Mouse (Mus musculus): Measurements from ENCODE around the gene Cdc34b. TPM values are rescaled to one million over a fixed set of nuclear protein-coding genes. Genes with fewer than 3 reads are reported as not detected.

The Cdc34b gene
- total and polyA plus RNA-seq, 3 experiments = 0.27 TPM; not detected in 2

DNA sequence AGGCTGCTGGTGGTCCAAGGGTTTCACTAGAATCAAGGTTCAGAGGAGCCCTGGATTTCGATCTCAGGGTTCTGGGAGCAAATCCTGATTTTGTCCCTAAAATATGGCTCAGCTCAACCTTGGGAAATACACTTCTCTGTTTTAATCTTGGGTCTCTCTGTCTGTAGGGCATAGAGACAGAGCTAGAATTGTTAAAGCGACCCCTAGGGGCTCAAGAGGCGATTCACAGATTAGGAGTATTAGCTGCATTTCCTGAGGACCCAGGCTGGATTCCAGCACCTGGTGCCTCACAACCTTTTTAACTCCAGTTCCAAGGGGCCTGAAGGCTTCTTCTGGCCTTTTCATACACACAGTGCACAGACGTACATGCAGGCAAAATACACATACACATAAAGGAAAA lies 12.0 kb upstream of the Cdc34b start:
- Histone ChIP-seq H3K36me3 (replicated peaks) (no peaks in the 10 kb centered on the region), H3K27me3 (ENCODE audit: insufficient read depth, low read length) (peaks cover 4% of the 10 kb centered on the region; the same call in 1 of the 2 replicates), H3K4me1 (ENCODE audit: insufficient read depth, low read depth, low read length) (no peaks in the 10 kb centered on the region), H3K4me3 (ENCODE audit: low read depth, low read length) (no peak overlapping the region), H3K9me3 (replicated peaks) (no peaks in the 10 kb centered on the region)
- DNase-seq (ENCODE audit: low spot score) = no peak
- TF ChIP-seq CTCF (IDR thresholded peaks at IDR 0.05; ENCODE audit: low read depth, low read length) = no peak
- TF ChIP-seq GATA2 (IDR thresholded peaks at IDR 0.05; ENCODE audit: borderline replicate concordance, low read depth, low read length) = no peak
- TF ChIP-seq TAL1 (conservative IDR thresholded peaks at IDR 0.05; ENCODE audit: low read depth, low read length) = no peak
- TF ChIP-seq POLR2AphosphoS5 (IDR thresholded peaks at IDR 0.05; ENCODE audit: insufficient replicate concordance, low read depth, low read length) = no peak
- TF ChIP-seq GATA1 (IDR thresholded peaks at IDR 0.05; ENCODE audit: borderline replicate concordance, low read length) = no peak
- no peak for ATAC-seq (ENCODE audit: extremely low read depth, insufficient number of reproducible peaks, low FRiP score, poor library complexity, severe bottlenecking)

- TF ChIP-seq GATA1 (IDR thresholded peaks at IDR 0.05; ENCODE audit: borderline replicate concordance, low read length) (no peak), CTCF (IDR thresholded peaks at IDR 0.05; ENCODE audit: low read depth, low read length) (peak; percentile 69)
- Histone ChIP-seq H3K27me3 (ENCODE audit: insufficient read depth, low read length) (peaks cover 4% of the 10 kb centered on the region; the same call in 1 of the 2 replicates), H3K4me1 (ENCODE audit: insufficient read depth, low read depth, low read length) (no peaks in the 10 kb centered on the region), H3K4me3 (ENCODE audit: low read depth, low read length) (no peak overlapping the region), H3K9me3 (replicated peaks) (no peaks in the 10 kb centered on the region), H3K36me3 (replicated peaks) (no peaks in the 10 kb centered on the region)
- ATAC-seq (ENCODE audit: extremely low read depth, insufficient number of reproducible peaks, low FRiP score, poor library complexity, severe bottlenecking) (no peak), DNase-seq (ENCODE audit: low spot score) (peak; percentile 28)
Measured at GRCm38 (mm10) chr11:94730261-94730660, 11.3 kb upstream of the Cdc34b start.

- no peak overlapping the region for H3K4me3 ChIP-seq (ENCODE audit: low read depth, low read length)
- TF ChIP-seq GATA2 (IDR thresholded peaks at IDR 0.05; ENCODE audit: borderline replicate concordance, low read depth, low read length) (no peak), POLR2AphosphoS5 (IDR thresholded peaks at IDR 0.05; ENCODE audit: insufficient replicate concordance, low read depth, low read length) (no peak), CTCF (IDR thresholded peaks at IDR 0.05; ENCODE audit: low read depth, low read length) (no peak), GATA1 (IDR thresholded peaks at IDR 0.05; ENCODE audit: borderline replicate concordance, low read length) (no peak), TAL1 (conservative IDR thresholded peaks at IDR 0.05; ENCODE audit: low read depth, low read length) (no peak)
- H3K36me3 ChIP-seq (replicated peaks) = no peaks in the 10 kb centered on the region
- no peaks in the 10 kb centered on the region for H3K9me3 ChIP-seq (replicated peaks)
- DNase-seq (ENCODE audit: low spot score) (no peak), ATAC-seq (ENCODE audit: extremely low read depth, insufficient number of reproducible peaks, low FRiP score, poor library complexity, severe bottlenecking) (no peak)
- peaks cover 4% of the 10 kb centered on the region; the same call in 1 of the 2 replicates for H3K27me3 ChIP-seq (ENCODE audit: insufficient read depth, low read length)
- H3K4me1 ChIP-seq (ENCODE audit: insufficient read depth, low read depth, low read length) = no peaks in the 10 kb centered on the region
Measured at GRCm38 (mm10) chr11:94731229-94731628, 10.4 kb upstream of the Cdc34b start.

GRCm38 (mm10) chr11:94732773-94733172 lies 8.8 kb upstream of the Cdc34b start:
- Histone ChIP-seq H3K36me3 (replicated peaks) (no peaks in the 10 kb centered on the region), H3K9me3 (replicated peaks) (no peaks in the 10 kb centered on the region), H3K27me3 (ENCODE audit: insufficient read depth, low read length) (peaks cover 4% of the 10 kb centered on the region; the same call in 1 of the 2 replicates), H3K4me3 (ENCODE audit: low read depth, low read length) (no peak overlapping the region), H3K4me1 (ENCODE audit: insufficient read depth, low read depth, low read length) (no peaks in the 10 kb centered on the region)
- DNase-seq (ENCODE audit: low spot score) (no peak), ATAC-seq (ENCODE audit: extremely low read depth, insufficient number of reproducible peaks, low FRiP score, poor library complexity, severe bottlenecking) (no peak)
- TF ChIP-seq POLR2AphosphoS5 (IDR thresholded peaks at IDR 0.05; ENCODE audit: insufficient replicate concordance, low read depth, low read length) (no peak), TAL1 (conservative IDR thresholded peaks at IDR 0.05; ENCODE audit: low read depth, low read length) (no peak), GATA2 (IDR thresholded peaks at IDR 0.05; ENCODE audit: borderline replicate concordance, low read depth, low read length) (no peak), GATA1 (IDR thresholded peaks at IDR 0.05; ENCODE audit: borderline replicate concordance, low read length) (no peak), CTCF (IDR thresholded peaks at IDR 0.05; ENCODE audit: low read depth, low read length) (0 out of 2 replicates have a peak, but pooled peaks have one; percentile 15)

GRCm38 (mm10) chr11:94735746-94736145 lies 5.8 kb upstream of the Cdc34b start:
- Histone ChIP-seq H3K27me3 (ENCODE audit: insufficient read depth, low read length) (peaks cover 4% of the 10 kb centered on the region; the same call in 1 of the 2 replicates), H3K4me3 (ENCODE audit: low read depth, low read length) (no peak overlapping the region), H3K36me3 (replicated peaks) (no peaks in the 10 kb centered on the region), H3K9me3 (replicated peaks) (no peaks in the 10 kb centered on the region), H3K4me1 (ENCODE audit: insufficient read depth, low read depth, low read length) (no peaks in the 10 kb centered on the region)
- no peak for TF ChIP-seq TAL1 (conservative IDR thresholded peaks at IDR 0.05; ENCODE audit: low read depth, low read length)
- no peak for TF ChIP-seq CTCF (IDR thresholded peaks at IDR 0.05; ENCODE audit: low read depth, low read length)
- TF ChIP-seq GATA1 (IDR thresholded peaks at IDR 0.05; ENCODE audit: borderline replicate concordance, low read length) = no peak
- TF ChIP-seq POLR2AphosphoS5 (IDR thresholded peaks at IDR 0.05; ENCODE audit: insufficient replicate concordance, low read depth, low read length) = no peak
- TF ChIP-seq GATA2 (IDR thresholded peaks at IDR 0.05; ENCODE audit: borderline replicate concordance, low read depth, low read length) = no peak
- no peak for DNase-seq (ENCODE audit: low spot score)
- ATAC-seq (ENCODE audit: extremely low read depth, insufficient number of reproducible peaks, low FRiP score, poor library complexity, severe bottlenecking) = no peak

GRCm38 (mm10) chr11:94752946-94753713 lies 11.5 kb downstream of the Cdc34b start:
- DNase-seq (ENCODE audit: low spot score) (no peak), ATAC-seq (ENCODE audit: extremely low read depth, insufficient number of reproducible peaks, low FRiP score, poor library complexity, severe bottlenecking) (no peak)
- TF ChIP-seq GATA1 (IDR thresholded peaks at IDR 0.05; ENCODE audit: borderline replicate concordance, low read length) (no peak), CTCF (IDR thresholded peaks at IDR 0.05; ENCODE audit: low read depth, low read length) (no peak), TAL1 (conservative IDR thresholded peaks at IDR 0.05; ENCODE audit: low read depth, low read length) (no peak), GATA2 (IDR thresholded peaks at IDR 0.05; ENCODE audit: borderline replicate concordance, low read depth, low read length) (no peak), POLR2AphosphoS5 (IDR thresholded peaks at IDR 0.05; ENCODE audit: insufficient replicate concordance, low read depth, low read length) (no peak)
- Histone ChIP-seq H3K4me3 (ENCODE audit: low read depth, low read length) (no peak overlapping the region), H3K27me3 (ENCODE audit: insufficient read depth, low read length) (peaks cover 3% of the 10 kb centered on the region; the same call in 1 of the 2 replicates), H3K9me3 (replicated peaks) (no peaks in the 10 kb centered on the region), H3K36me3 (replicated peaks) (no peaks in the 10 kb centered on the region), H3K4me1 (ENCODE audit: insufficient read depth, low read depth, low read length) (no peaks in the 10 kb centered on the region)

Measured in G1E (cell line).